Mouse (Mus musculus): Measurements from ENCODE around the gene Ccdc24. TPM values are rescaled to one million over a fixed set of nuclear protein-coding genes. Genes with fewer than 3 reads are reported as not detected.
A peak's percentile ranks its signal among the peaks of the same experiment; 100 is the strongest.

The Ccdc24 gene
- total and polyA plus RNA-seq, 3 experiments = 0.19 to 0.36 TPM; not detected in 1

DNA sequence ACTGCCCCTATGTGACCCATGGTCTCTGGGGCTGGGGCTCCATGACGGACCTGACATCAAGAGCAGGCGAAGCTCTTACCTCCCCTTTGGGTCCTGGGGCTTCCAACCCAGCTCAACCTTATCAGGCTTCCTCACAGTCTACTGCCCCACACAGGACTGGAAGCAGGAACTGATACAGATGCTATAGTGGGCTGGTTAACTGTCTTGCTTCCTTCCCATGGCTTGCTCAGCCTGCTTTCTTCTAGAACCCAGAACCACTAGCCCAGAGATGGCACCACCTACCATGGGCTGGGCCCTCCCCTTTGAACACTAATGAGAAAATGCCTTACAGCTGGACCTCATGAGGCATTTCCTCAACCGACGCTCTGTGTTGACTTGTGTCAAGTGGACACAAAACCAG is 45.0 kb upstream of the Ccdc24 start (continued):
- TF ChIP-seq ZKSCAN1 (IDR thresholded peaks at IDR 0.05; ENCODE audit: low read depth, low read length) (no peak), RAD21 (IDR thresholded peaks at IDR 0.05; ENCODE audit: low read depth, low read length) (no peak), RCOR1 (IDR thresholded peaks at IDR 0.05; ENCODE audit: low read depth, low read length) (no peak), GABPA (IDR thresholded peaks at IDR 0.05; ENCODE audit: low read depth, low read length) (no peak), ETS1 (IDR thresholded peaks at IDR 0.05; ENCODE audit: low read depth, low read length) (0 out of 2 replicates have a peak, but pooled peaks have one; percentile 33), ELF1 (IDR thresholded peaks at IDR 0.05; ENCODE audit: low read depth, low read length) (no peak), EP300 (IDR thresholded peaks at IDR 0.05; ENCODE audit: low read depth in 1 of 2, low read length in 2 of 2) (peak in 1 of 2 experiments; percentile 50; a peak in 2 of 4 replicates)

DNA sequence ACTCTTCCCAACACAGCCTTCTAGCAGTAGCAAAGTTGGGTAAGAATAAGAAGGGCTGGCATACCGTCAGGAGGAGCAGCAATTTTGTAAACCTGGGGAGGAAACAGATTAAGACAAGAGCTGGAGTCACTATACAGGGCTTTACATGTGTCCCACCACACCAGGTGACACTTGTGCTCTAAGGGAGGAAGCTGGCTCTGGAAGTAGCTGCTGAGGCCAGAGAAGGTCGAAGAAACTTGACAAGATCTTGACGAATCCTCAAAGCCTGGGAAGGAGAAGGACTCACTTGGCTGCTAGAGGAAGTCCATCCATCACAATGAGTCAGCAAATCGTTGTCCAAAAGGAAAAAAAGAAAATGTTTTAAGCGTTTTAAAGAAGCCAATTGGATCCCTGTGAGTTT is 44.0 kb upstream of the Ccdc24 start:
- H3K9ac ChIP-seq (ENCODE audit: control insufficient read depth, low read depth, low read length, poor library complexity, severe bottlenecking) = peak overlapping the region; percentile 75

DNA sequence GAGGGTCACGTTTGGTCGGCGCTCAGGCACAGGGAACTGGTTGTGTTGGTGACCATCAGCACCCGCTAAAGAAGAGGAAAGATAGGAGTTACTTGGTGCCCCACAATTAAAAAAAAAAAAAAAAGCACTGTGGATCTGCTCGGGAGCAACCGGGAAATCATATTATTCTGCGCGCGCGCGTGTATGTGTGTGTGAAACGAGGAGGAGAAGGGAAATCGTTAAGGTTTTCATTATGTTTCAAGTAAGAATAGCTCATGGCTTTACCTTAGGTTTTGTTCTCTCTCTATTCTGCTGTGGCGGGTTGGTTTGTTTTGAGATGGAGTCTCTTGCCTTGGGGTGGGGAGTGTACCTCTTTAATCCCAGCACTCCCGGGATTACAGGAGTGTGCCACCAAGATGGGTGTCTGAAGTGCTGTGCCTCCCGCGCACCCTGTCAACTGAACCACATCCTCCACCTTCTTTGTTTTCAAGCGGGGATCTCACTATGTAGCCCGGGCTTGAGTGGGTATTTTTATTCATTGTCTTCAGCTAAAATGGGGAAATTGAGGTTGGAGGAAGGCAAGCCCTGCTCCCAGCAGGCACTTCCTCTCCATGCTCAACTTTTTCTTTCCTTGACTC is 43.2 kb upstream of the Ccdc24 start:
- DNase-seq (ENCODE audit: low read depth, low spot score) = peak; percentile 78
- Histone ChIP-seq H3K79me2 (ENCODE audit: control insufficient read depth, insufficient read depth, low read length, poor library complexity) (peaks cover 37% of the 10 kb centered on the region), H3K9me3 (replicated peaks; ENCODE audit: insufficient read depth, low read length) (no peaks in the 10 kb centered on the region), H3K4me1 (ENCODE audit: control insufficient read depth in 1 of 2, insufficient read depth in 2 of 2, low read length in 2 of 2) (peaks cover 13 to 33% of the 10 kb centered on the region in 2 experiments), H3K4me3 (ENCODE audit: control insufficient read depth in 1 of 2, insufficient read depth in 1 of 2, low read depth in 2 of 2, low read length in 2 of 2) (peak overlapping the region; percentile 90 to 96), H3K27ac (ENCODE audit: control insufficient read depth, low read depth, low read length) (peak overlapping the region; percentile 80), H3K9ac (ENCODE audit: control insufficient read depth, low read depth, low read length, poor library complexity, severe bottlenecking) (peak overlapping the region; percentile 75), H3K36me3 (ENCODE audit: control insufficient read depth in 1 of 2, insufficient read depth in 2 of 2, low read length in 2 of 2) (peaks cover 0 to 34% of the 10 kb centered on the region in 2 experiments; a peak in 2 of 4 replicates), H3K27me3 (ENCODE audit: control insufficient read depth in 1 of 2, insufficient read depth in 2 of 2, low read length in 2 of 2) (no peaks in the 10 kb centered on the region)
- TF ChIP-seq USF2 (IDR thresholded peaks at IDR 0.05; ENCODE audit: borderline replicate concordance in 1 of 2, insufficient read depth in 1 of 2, low read depth in 1 of 2, low read length in 2 of 2) (no peak), MXI1 (IDR thresholded peaks at IDR 0.05; ENCODE audit: low read depth, low read length) (peak; percentile 44; the same call in 1 of the 2 replicates), ZNF384 (IDR thresholded peaks at IDR 0.05; ENCODE audit: low read depth, low read length) (peak; percentile 41; the same call in 1 of the 2 replicates), SIN3A (IDR thresholded peaks at IDR 0.05; ENCODE audit: low read length) (peak; percentile 25; the same call in 1 of the 2 replicates), EP300 (IDR thresholded peaks at IDR 0.05; ENCODE audit: low read depth in 1 of 2, low read length in 2 of 2) (peak; percentile 16 to 45; a peak in 2 of 4 replicates), TCF12 (IDR thresholded peaks at IDR 0.05; ENCODE audit: low read depth, low read length) (no peak), ELF1 (IDR thresholded peaks at IDR 0.05; ENCODE audit: low read depth, low read length) (no peak), TBP (IDR thresholded peaks at IDR 0.05; ENCODE audit: low read depth, low read length) (peak; percentile 67; the same call in 1 of the 2 replicates), CHD1 (IDR thresholded peaks at IDR 0.05; ENCODE audit: low read depth, low read length) (peak; percentile 35; the same call in 1 of the 2 replicates), MEF2A (IDR thresholded peaks at IDR 0.05; ENCODE audit: extremely low read depth, insufficient replicate concordance, low read depth, low read length, poor library complexity, severe bottlenecking) (no peak), POLR2A (IDR thresholded peaks at IDR 0.05; ENCODE audit: control insufficient read depth in 1 of 2, insufficient read depth in 1 of 2, low read depth in 1 of 2, low read length in 2 of 2, poor library complexity in 1 of 2) (0 out of 4 replicates have a peak, but pooled peaks of 1 of the 2 experiments have one; percentile 18), GABPA (IDR thresholded peaks at IDR 0.05; ENCODE audit: low read depth, low read length) (no peak), NELFE (IDR thresholded peaks at IDR 0.05; ENCODE audit: low read depth, low read length) (peak; percentile 4; the same call in 1 of the 2 replicates)

More for the DNA sequence above, 44.0 kb upstream of the Ccdc24 start:
- H3K9me3 ChIP-seq (replicated peaks; ENCODE audit: insufficient read depth, low read length) = no peaks in the 10 kb centered on the region
- peaks cover 14 to 40% of the 10 kb centered on the region in 2 experiments for H3K4me1 ChIP-seq (ENCODE audit: control insufficient read depth in 1 of 2, insufficient read depth in 2 of 2, low read length in 2 of 2)
- H3K27ac ChIP-seq (ENCODE audit: control insufficient read depth, low read depth, low read length) = peak overlapping the region; percentile 80
- peaks cover 0 to 35% of the 10 kb centered on the region in 2 experiments; a peak in 2 of 4 replicates for H3K36me3 ChIP-seq (ENCODE audit: control insufficient read depth in 1 of 2, insufficient read depth in 2 of 2, low read length in 2 of 2)
- no peaks in the 10 kb centered on the region for H3K27me3 ChIP-seq (ENCODE audit: control insufficient read depth in 1 of 2, insufficient read depth in 2 of 2, low read length in 2 of 2)
- TF ChIP-seq ZC3H11A (IDR thresholded peaks at IDR 0.05; ENCODE audit: low read depth, low read length) = no peak
- TF ChIP-seq USF1 (IDR thresholded peaks at IDR 0.05; ENCODE audit: low read depth, low read length) = 0 out of 2 replicates have a peak, but pooled peaks have one; percentile 16
- TF ChIP-seq MAX (IDR thresholded peaks at IDR 0.05; ENCODE audit: low read length) = no peak
- no peak for TF ChIP-seq GATA1 (IDR thresholded peaks at IDR 0.05; ENCODE audit: low read depth, low read length)
- TF ChIP-seq TCF12 (IDR thresholded peaks at IDR 0.05; ENCODE audit: low read depth, low read length) = 0 out of 2 replicates have a peak, but pooled peaks have one; percentile 6
- TF ChIP-seq MXI1 (IDR thresholded peaks at IDR 0.05; ENCODE audit: low read depth, low read length) = no peak
- TF ChIP-seq ETS1 (IDR thresholded peaks at IDR 0.05; ENCODE audit: low read depth, low read length) = no peak
- no peak for TF ChIP-seq SIN3A (IDR thresholded peaks at IDR 0.05; ENCODE audit: low read length)
- no peak for TF ChIP-seq KAT2A (conservative IDR thresholded peaks at IDR 0.05; ENCODE audit: low read depth, low read length)
- no peak for TF ChIP-seq ZNF384 (IDR thresholded peaks at IDR 0.05; ENCODE audit: low read depth, low read length)
- no peak for TF ChIP-seq MYB (IDR thresholded peaks at IDR 0.05; ENCODE audit: low read depth, low read length)
- no peak for TF ChIP-seq ZKSCAN1 (IDR thresholded peaks at IDR 0.05; ENCODE audit: low read depth, low read length)
- no peak for TF ChIP-seq MEF2A (IDR thresholded peaks at IDR 0.05; ENCODE audit: extremely low read depth, insufficient replicate concordance, low read depth, low read length, poor library complexity, severe bottlenecking)
- no peak for TF ChIP-seq CHD1 (IDR thresholded peaks at IDR 0.05; ENCODE audit: low read depth, low read length)
- no peak for TF ChIP-seq SMC3 (IDR thresholded peaks at IDR 0.05; ENCODE audit: low read depth, low read length)
- peak in 1 of 2 experiments; percentile 15; a peak in 1 of 4 replicates for TF ChIP-seq EP300 (IDR thresholded peaks at IDR 0.05; ENCODE audit: low read depth in 1 of 2, low read length in 2 of 2)
- TF ChIP-seq TAL1 (IDR thresholded peaks at IDR 0.05; ENCODE audit: low read length) = no peak
- TF ChIP-seq POLR2A (IDR thresholded peaks at IDR 0.05; ENCODE audit: control insufficient read depth in 1 of 2, insufficient read depth in 1 of 2, low read depth in 1 of 2, low read length in 2 of 2, poor library complexity in 1 of 2) = 0 out of 4 replicates have a peak, but pooled peaks of 1 of the 2 experiments have one; percentile 32
- TF ChIP-seq GABPA (IDR thresholded peaks at IDR 0.05; ENCODE audit: low read depth, low read length) = no peak
- TF ChIP-seq POLR2AphosphoS5 (IDR thresholded peaks at IDR 0.05; ENCODE audit: borderline replicate concordance, low read depth, low read length) = no peak
- TF ChIP-seq MAZ (IDR thresholded peaks at IDR 0.05; ENCODE audit: low read depth, low read length) = no peak
- TF ChIP-seq RCOR1 (IDR thresholded peaks at IDR 0.05; ENCODE audit: low read depth, low read length) = no peak
- no peak for TF ChIP-seq CHD2 (IDR thresholded peaks at IDR 0.05; ENCODE audit: low read length)
- TF ChIP-seq NELFE (IDR thresholded peaks at IDR 0.05; ENCODE audit: low read depth, low read length) = no peak
- no peak for TF ChIP-seq ELF1 (IDR thresholded peaks at IDR 0.05; ENCODE audit: low read depth, low read length)
- peak; percentile 70 for DNase-seq (ENCODE audit: low read depth, low spot score)
- H3K79me2 ChIP-seq (ENCODE audit: control insufficient read depth, insufficient read depth, low read length, poor library complexity) = peaks cover 32% of the 10 kb centered on the region
- peak overlapping the region; percentile 90 to 96 for H3K4me3 ChIP-seq (ENCODE audit: control insufficient read depth in 1 of 2, insufficient read depth in 1 of 2, low read depth in 2 of 2, low read length in 2 of 2)

Measured in MEL (cell line).